Mouse (Mus musculus): ENCODE results near the gene Rmi1. TPM values are rescaled to one million over a fixed set of nuclear protein-coding genes. Genes with fewer than 3 reads are reported as not detected.

Rmi1 gene
- total and polyA plus RNA-seq, 2 experiments from 2014 or later: 13.3 to 16.1 TPM

DNA sequence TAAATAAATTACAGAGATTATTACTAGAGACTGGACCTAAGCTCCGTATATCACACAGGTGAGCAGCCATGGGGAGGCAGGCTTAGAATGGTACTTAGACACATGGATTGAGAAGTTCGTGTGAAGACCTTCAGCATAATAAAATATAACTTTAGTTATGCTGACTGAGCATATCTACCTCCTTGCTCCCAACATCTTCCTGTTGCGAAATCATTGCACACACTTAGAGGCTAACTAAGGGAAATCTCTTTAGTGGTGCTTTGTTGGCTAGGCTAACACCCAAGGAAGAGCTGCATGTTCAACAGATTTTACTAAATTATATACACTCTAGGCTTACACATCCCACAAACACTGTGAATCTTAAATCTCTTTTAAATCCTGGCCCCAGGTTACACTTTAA, 35.7 kb upstream of the Rmi1 start:
- Histone ChIP-seq H3K27ac (ENCODE audit: low read depth) (no peak overlapping the region), H3K27me3 (ENCODE audit: control insufficient read depth, insufficient read depth, low read length) (no peaks in the 10 kb centered on the region), H3K9ac (replicated peaks; ENCODE audit: low read depth, low read length) (no peak overlapping the region), H3K4me1 (ENCODE audit: control insufficient read depth, insufficient read depth) (no peaks in the 10 kb centered on the region), H3K36me3 (replicated peaks; ENCODE audit: control insufficient read depth, insufficient read depth, low read length) (no peaks in the 10 kb centered on the region), H3K9me3 (replicated peaks; ENCODE audit: control insufficient read depth, low read length) (no peaks in the 10 kb centered on the region), H3K4me3 (ENCODE audit: low read depth, low read length) (no peak overlapping the region), H3K4me2 (ENCODE audit: low read depth, low read length) (no peak overlapping the region)
- 86% methylated on average over 3 of the region's 3 CpGs for WGBS
- ATAC-seq (ENCODE audit: insufficient read depth, low read depth): no peak
- TF ChIP-seq CTCF (IDR thresholded peaks at IDR 0.05; ENCODE audit: low read depth) (no peak), EP300 (IDR thresholded peaks at IDR 0.05; ENCODE audit: low read depth) (no peak)
- DNase-seq (ENCODE audit: low spot score): no peak

DNA sequence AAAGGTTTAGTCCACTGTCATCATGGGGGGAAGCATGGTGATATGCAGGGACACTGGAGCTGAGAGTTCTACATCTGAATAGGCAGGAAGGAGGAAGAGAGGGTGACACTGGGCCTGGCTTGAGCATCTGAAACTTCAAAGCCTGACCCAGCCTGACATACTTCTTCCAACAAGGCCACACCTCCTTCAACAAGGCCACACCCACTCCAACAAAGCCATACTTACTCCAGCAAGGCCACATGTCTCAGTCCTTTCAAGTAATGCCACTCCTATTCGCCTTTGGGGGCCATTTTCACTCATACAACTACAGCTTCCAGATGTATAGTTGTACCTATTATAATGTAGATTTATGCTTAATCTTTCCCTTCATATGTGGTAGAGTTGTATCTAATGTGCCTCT, 34.4 kb upstream of the Rmi1 start:
- Histone ChIP-seq H3K36me3 (replicated peaks; ENCODE audit: control insufficient read depth, insufficient read depth, low read length) (no peaks in the 10 kb centered on the region), H3K27me3 (ENCODE audit: control insufficient read depth, insufficient read depth, low read length) (no peaks in the 10 kb centered on the region), H3K4me2 (ENCODE audit: low read depth, low read length) (no peak overlapping the region), H3K4me3 (ENCODE audit: low read depth, low read length) (no peak overlapping the region), H3K27ac (ENCODE audit: low read depth) (no peak overlapping the region), H3K9ac (replicated peaks; ENCODE audit: low read depth, low read length) (no peak overlapping the region), H3K9me3 (replicated peaks; ENCODE audit: control insufficient read depth, low read length) (no peaks in the 10 kb centered on the region), H3K4me1 (ENCODE audit: control insufficient read depth, insufficient read depth) (no peaks in the 10 kb centered on the region)
- DNase-seq (ENCODE audit: low spot score): no peak
- no peak for TF ChIP-seq CTCF (IDR thresholded peaks at IDR 0.05; ENCODE audit: low read depth)
- TF ChIP-seq EP300 (IDR thresholded peaks at IDR 0.05; ENCODE audit: low read depth): no peak
- WGBS: 61% methylated on average over 1 of the region's 1 CpGs
- no peak for ATAC-seq (ENCODE audit: insufficient read depth, low read depth)

DNA sequence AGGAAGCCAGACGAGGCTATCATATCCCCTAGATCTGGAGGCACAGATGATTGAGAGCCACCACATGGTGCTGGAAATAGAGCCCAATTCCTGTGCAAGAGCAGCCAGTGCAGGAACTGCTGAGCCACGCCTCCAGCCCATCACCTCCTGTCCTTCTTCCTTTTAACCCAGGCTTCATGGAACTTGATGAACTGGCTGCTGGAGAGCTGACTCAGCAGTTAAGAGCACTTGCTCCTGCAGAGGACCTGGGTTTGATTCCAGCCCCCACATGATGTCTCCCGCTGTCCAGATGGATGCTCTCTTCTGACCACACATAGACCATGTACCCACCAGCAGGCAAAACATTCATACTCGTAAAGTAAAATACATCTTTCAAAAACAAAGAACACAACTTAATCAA, 33.2 kb upstream of the Rmi1 start:
- no peak for TF ChIP-seq EP300 (IDR thresholded peaks at IDR 0.05; ENCODE audit: low read depth)
- DNase-seq (ENCODE audit: low spot score) (no peak), ATAC-seq (ENCODE audit: insufficient read depth, low read depth) (no peak)
- Histone ChIP-seq H3K27me3 (ENCODE audit: control insufficient read depth, insufficient read depth, low read length) (no peaks in the 10 kb centered on the region), H3K4me3 (ENCODE audit: low read depth, low read length) (no peak overlapping the region), H3K36me3 (replicated peaks; ENCODE audit: control insufficient read depth, insufficient read depth, low read length) (no peaks in the 10 kb centered on the region), H3K9ac (replicated peaks; ENCODE audit: low read depth, low read length) (no peak overlapping the region), H3K9me3 (replicated peaks; ENCODE audit: control insufficient read depth, low read length) (no peaks in the 10 kb centered on the region), H3K4me2 (ENCODE audit: low read depth, low read length) (no peak overlapping the region), H3K27ac (ENCODE audit: low read depth) (no peak overlapping the region), H3K4me1 (ENCODE audit: control insufficient read depth, insufficient read depth) (no peaks in the 10 kb centered on the region)
- WGBS: 57% methylated on average over 4 of the region's 4 CpGs

DNA sequence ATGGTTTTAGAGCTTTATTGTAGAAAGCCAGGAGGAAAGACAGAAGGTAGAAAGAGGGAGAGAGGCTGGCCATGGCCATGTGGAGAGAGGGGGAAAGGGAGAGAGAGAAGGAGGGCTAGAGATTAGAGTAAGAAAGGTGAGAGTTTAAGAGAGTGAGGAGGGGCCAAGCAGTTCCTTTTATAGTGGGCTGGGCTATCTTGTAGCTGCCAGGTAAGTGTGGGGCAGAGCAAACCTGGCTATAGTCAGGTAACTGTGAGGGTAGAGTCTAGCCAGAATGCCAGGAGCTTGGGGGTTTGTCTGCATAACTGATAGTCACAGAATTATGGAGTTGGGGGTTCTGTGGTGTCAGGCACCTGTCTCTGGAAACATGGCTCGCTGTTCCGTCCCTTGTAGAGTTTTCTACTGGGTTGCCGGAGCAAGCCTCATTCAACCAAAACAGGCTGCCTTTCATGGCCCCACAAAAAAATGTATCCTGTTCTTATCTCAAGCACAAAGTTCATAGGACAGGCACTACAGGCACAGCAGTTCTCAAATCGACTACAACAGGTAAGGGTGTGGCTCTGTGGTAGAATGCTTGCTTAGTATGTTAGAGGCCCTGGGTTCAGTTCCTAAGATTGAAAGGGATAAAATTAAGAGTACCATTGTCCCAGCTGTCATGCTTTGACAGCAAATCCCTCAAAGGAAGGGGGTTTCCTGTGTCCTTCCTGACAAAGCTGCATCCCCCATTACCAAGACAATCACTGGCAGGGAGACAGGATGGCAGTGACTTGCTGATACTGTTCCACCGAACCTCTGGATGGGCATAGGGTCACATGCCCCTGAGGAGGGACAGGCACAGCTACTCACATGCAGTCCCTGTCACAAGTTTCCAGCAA, 29.5 kb upstream of the Rmi1 start:
- H3K4me1 ChIP-seq (ENCODE audit: control insufficient read depth, insufficient read depth): no peaks in the 10 kb centered on the region
- H3K27ac ChIP-seq (ENCODE audit: low read depth): no peak overlapping the region
- no peak overlapping the region for H3K4me2 ChIP-seq (ENCODE audit: low read depth, low read length)
- no peaks in the 10 kb centered on the region for H3K36me3 ChIP-seq (replicated peaks; ENCODE audit: control insufficient read depth, insufficient read depth, low read length)
- no peak overlapping the region for H3K4me3 ChIP-seq (ENCODE audit: low read depth, low read length)
- no peaks in the 10 kb centered on the region for H3K27me3 ChIP-seq (ENCODE audit: control insufficient read depth, insufficient read depth, low read length)
- WGBS: 56% methylated on average over 5 of the region's 5 CpGs
- no peak for ATAC-seq (ENCODE audit: insufficient read depth, low read depth)
- H3K9me3 ChIP-seq (replicated peaks; ENCODE audit: control insufficient read depth, low read length): no peaks in the 10 kb centered on the region; the same call in 1 of the 2 replicates
- H3K9ac ChIP-seq (replicated peaks; ENCODE audit: low read depth, low read length): no peak overlapping the region
- DNase-seq (ENCODE audit: low spot score): no peak
- TF ChIP-seq EP300 (IDR thresholded peaks at IDR 0.05; ENCODE audit: low read depth) (no peak), CTCF (IDR thresholded peaks at IDR 0.05; ENCODE audit: low read depth) (no peak)

DNA sequence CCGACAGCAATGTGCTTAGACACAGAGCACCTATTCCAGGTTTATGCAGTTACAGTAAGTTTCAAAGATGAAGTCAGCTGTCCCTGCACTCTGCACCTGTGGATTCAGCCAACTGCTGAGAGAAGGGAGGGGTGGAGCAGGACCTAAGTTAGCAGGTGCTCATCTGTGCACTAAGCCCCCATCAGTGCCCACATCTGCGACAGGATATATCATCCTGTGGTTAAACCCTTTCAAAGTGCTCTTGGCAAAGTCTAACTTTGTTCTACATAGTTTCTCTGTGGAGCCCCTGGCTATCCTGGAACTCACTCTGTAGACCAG, 28.9 kb upstream of the Rmi1 start:
- no peaks in the 10 kb centered on the region for H3K36me3 ChIP-seq (replicated peaks; ENCODE audit: control insufficient read depth, insufficient read depth, low read length)
- no peak overlapping the region for H3K9ac ChIP-seq (replicated peaks; ENCODE audit: low read depth, low read length)
- no peaks in the 10 kb centered on the region; the same call in 1 of the 2 replicates for H3K9me3 ChIP-seq (replicated peaks; ENCODE audit: control insufficient read depth, low read length)
- no peak for ATAC-seq (ENCODE audit: insufficient read depth, low read depth)
- H3K27ac ChIP-seq (ENCODE audit: low read depth): no peak overlapping the region
- WGBS: 64% methylated on average over 2 of the region's 2 CpGs
- no peaks in the 10 kb centered on the region for H3K4me1 ChIP-seq (ENCODE audit: control insufficient read depth, insufficient read depth)
- H3K4me2 ChIP-seq (ENCODE audit: low read depth, low read length): no peak overlapping the region
- no peak for DNase-seq (ENCODE audit: low spot score)
- H3K27me3 ChIP-seq (ENCODE audit: control insufficient read depth, insufficient read depth, low read length): no peaks in the 10 kb centered on the region
- TF ChIP-seq EP300 (IDR thresholded peaks at IDR 0.05; ENCODE audit: low read depth): no peak
- TF ChIP-seq CTCF (IDR thresholded peaks at IDR 0.05; ENCODE audit: low read depth): no peak
- H3K4me3 ChIP-seq (ENCODE audit: low read depth, low read length): no peak overlapping the region

DNA sequence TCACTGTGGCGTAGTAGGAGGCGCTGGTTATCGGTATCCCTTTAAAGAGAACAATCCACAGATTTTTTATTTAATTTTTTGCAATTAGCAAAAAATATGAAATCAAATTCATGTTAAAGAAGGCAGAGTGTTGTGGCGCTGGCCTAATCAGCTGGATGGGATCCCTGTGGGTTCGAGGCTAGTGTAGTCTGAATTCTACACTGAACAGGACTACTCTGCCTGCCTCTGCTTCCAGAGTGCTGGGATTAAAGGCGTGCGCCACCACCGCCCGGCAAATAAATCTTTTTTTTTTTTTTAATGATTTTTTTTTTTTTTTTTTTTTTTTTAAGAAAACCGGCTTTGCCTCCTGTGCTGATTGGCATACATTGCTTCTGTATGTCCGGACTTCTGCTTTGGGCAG, 17.7 kb upstream of the Rmi1 start:
- Histone ChIP-seq H3K4me2 (ENCODE audit: low read depth, low read length) (peak overlapping the region; percentile 72), H3K27ac (ENCODE audit: low read depth) (no peak overlapping the region), H3K36me3 (replicated peaks; ENCODE audit: control insufficient read depth, insufficient read depth, low read length) (peaks cover 27% of the 10 kb centered on the region), H3K9me3 (replicated peaks; ENCODE audit: control insufficient read depth, low read length) (0 out of 2 replicates have a peak, but pooled peaks cover 17% of the 10 kb centered on the region), H3K4me3 (ENCODE audit: low read depth, low read length) (peak overlapping the region; percentile 56), H3K9ac (replicated peaks; ENCODE audit: low read depth, low read length) (peak overlapping the region; percentile 57), H3K4me1 (ENCODE audit: control insufficient read depth, insufficient read depth) (peaks cover 6% of the 10 kb centered on the region; the same call in 1 of the 2 replicates), H3K27me3 (ENCODE audit: control insufficient read depth, insufficient read depth, low read length) (no peaks in the 10 kb centered on the region)
- WGBS: 41% methylated on average over 11 of the region's 11 CpGs
- ATAC-seq (ENCODE audit: insufficient read depth, low read depth) (no peak), DNase-seq (ENCODE audit: low spot score) (no peak)
- TF ChIP-seq CTCF (IDR thresholded peaks at IDR 0.05; ENCODE audit: low read depth): no peak
- no peak for TF ChIP-seq EP300 (IDR thresholded peaks at IDR 0.05; ENCODE audit: low read depth)
